Mouse (Mus musculus) CD4-positive, CD25-positive, alpha-beta regulatory T cell, adult 2 months (primary cell): ENCODE data around the gene Gid4.
"Not testable (repeated sequence)": the region's sequence is repeated elsewhere in the genome, so short reads cannot be mapped to it uniquely, and the experiment has no call there.

Experiments used
- DNase-seq: peaks from one replicate; pipeline ENCODE4 v3.0.0-alpha.2; 2012; ENCODE audit warnings: low read depth, low spot score

Gene Gid4

DNA sequence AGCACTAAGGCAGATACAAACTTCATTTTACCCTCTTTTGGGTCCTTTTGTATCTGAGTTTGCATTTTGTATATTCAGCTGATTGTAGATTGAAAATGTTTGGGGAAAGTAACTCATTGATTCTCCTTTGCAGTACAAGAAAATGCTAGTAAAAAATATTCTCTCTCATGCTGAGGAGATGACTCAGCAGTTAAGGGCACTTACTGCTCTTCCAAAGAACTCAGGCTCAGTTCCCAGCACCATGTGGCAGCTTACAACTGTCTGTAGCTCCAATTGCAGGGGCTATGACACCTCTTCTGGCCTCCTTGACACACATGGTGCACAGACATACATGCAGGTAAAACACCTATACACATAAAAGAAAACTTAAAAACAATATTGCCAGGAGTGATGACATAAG is 16.6 kb downstream of the Gid4 start:
- no peak for DNase-seq

DNA sequence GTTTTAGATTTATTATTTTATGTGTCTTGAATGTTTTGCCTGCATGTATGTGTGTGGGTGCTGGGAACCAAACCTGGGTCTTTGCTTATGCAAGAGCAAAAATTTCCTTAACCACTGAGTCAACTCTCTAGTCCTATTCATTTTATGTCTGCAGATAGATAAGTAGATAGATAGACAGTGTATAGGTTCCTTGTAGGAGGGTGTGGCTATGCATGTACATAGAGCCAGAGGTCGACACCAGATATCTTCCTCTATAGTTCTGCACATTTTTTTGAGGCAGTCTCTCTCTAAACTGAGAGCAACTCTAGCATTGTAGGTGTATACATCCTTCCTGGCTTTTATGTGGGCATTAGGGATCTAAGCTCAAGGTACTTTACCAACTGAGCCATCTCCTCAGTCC is 18.2 kb downstream of the Gid4 start:
- DNase-seq, result no peak

DNA sequence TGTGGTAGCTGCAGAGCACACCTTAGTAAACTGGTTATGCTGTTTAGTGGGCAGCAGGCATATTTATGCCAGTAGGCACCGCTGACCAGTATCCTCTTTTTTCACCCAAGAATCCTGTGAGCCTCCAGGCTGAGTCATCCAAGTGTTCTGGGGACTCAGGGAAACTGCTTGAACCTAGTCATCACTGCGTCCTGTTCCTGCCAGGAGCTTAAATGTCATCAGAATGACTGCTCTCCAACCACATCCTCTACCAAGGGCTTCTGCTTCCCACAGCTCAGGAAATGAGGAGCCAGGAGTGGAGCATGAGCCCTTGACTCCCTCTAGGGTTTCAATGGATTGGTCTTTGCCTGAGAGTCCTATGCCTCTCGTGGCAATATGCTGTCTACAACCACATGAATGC is 19.7 kb downstream of the Gid4 start:
- no peak for DNase-seq

DNA sequence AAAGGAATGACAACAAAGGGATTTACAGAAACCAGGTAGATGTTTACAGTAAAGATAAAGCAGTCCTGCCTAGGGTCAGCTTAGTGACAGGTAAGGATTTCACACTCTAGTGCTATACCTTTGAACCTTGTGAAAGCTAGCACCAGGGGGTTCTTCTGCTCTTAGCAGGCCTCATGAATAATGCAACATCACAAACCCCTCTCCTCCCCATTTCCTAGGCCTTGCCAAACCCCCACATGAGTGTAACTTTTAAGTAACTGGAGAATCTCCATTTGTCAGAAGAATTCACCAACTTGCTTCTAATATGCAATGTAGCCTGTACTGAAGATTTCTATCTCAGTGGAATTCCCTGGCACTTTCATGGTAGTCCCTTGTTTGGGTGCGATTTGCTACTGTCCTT is 22.7 kb downstream of the Gid4 start:
- DNase-seq, result not testable (repeated sequence)

DNA sequence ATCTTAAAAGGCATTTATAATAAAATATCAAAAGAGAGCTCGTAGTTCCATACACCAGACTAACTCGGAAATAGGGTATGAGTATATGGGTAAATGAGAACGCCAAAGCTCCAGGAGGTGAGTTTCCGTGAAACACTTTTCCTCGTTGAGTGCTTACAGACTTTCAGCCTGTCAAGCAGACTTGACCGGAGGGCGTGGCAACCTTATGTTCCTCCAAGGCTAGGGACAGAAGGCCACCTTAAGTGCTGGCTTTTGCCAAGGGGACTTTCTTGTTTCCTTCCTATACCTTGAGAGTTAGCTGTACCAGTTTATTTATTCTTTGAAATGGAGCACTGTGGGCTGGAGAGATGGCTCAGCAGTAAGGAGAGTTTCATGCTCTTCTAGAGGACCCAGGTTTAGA is 23.2 kb downstream of the Gid4 start:
- no peak for DNase-seq

DNA sequence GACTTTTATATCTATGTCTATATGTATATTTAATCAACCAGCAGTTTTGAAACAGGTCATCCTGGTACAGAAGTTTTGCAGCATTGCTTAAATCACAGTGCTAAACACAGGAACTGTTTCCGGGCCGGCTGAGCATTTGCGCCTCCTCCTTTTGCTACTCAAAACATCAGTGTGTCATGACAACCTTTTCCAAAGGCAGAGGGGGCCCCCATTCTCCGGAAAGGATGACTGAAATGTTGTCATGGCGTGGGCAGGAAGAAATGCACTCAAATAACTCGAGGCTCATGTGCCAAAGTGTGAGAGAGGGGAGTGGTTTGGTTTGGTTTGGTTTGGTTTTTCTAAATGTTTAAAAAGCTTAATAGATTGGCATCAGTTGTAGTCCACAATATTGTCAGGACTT is 26.0 kb downstream of the Gid4 start:
- no peak for DNase-seq

DNA sequence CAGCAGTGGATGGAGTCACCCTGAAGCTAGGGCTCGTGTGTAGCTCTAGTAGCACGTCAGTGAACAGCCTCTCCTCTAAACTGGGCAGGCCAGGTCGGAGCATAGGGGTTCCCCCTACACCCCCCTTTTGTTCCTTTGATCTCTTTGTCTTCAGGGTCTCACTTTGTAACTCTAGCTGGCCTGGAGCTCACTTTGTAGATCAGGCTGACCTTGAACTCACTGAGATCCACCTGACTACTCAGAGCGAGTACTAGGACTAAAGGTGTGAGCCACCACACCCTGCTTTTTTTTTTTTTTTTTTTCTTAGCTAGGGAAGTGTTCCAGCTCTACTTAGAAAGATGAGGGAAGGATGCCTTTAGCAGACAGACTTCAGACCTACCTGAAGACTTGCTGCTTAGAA is 27.1 kb downstream of the Gid4 start:
- DNase-seq, result no peak

DNA sequence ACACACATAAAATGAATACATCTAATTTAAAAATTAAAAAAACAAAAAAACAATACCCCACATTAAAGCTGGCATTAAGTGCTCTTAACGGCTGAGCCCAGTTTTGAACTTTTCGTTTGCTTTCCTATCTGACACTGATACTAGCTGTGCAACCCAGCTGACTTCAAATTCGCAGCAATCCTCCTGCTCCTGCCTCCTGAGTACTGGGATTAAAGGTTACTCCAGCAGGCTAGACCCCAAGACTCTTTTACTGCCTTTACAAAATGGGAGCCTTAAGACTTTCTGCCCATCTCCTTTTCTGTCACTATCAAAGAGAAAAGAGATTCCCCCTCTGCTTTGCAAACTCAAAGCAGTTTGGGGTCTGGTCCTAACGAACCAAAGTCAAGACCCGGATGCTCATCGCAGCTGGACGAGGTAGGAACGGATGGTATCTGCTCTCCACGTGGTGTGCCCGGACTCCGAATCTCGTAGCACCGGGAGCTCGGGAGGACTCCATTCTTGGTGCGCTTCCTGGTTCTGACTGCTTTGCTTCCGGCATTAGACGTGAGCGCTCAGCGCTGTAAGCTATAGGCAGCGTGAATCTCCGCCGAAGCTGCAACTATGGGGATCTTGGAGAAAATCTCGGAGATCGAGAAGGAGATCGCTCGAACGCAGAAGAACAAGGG is 37.3 kb downstream of the Gid4 start, which contains the start of gene Drg2:
Gene Drg2, plus strand, starts transcription at position 512 of the 665 bp plus-strand sequence.
- peak; percentile 93 for DNase-seq

DNA sequence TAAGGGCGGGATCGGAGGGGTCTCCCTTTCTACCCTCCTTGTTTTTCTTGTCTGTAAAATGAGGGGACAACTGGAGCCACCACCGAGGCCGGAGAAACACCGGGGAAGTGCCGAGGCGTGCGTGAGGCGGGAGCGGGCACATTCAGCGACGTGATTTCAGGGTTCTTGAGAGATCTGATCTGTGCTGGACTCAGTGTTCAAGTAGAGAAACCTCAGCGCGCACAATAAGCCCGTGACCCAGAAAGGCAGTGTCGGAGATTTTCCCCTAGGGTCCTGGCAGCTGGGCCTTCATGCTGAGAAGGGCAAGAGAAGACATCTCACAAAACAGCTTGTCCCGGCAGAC is 37.8 kb downstream of the Gid4 start:
- no peak for DNase-seq

DNA sequence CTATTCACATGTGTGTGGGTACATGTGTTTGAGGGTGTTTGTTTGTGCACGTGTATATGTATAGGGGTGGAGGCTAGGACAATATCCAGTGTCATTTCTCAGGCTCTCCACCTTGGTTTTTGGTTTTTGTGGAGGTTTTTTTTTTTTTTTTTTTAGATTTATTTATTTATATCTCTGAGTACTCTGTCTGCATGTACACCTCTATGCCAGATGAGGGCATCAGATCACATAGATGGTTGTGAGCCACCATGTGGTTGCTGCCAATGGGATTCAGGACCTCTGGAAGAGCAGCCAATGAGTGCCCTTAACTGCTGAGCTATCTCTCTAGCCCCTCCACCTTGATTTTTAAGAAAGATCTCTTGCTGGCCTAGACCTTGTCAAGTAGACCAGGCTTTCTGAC is 41.0 kb downstream of the Gid4 start:
- no peak for DNase-seq

DNA sequence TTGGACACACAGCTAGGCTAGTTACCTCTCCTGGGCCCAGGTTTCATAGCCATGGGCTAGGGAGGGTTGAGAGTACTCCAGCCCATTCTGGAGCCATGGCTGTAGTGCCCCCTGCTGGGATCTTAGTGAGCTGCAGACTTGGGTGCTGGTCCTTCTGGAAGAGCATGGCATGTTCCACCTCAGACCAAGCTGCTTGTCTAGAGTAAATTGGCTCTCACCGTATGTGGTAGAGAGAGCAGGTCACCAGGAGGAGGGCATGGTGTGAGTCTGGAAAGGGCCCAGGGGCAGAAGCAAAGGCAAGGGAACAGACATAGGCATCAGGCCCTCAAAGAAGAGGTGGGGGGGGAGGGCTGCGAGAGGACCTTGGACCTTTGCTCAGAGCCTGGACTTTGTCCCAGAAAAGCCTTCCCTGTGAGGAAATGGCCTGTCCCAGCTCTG is 49.0 kb downstream of the Gid4 start:
- peak; percentile 61 for DNase-seq

DNA sequence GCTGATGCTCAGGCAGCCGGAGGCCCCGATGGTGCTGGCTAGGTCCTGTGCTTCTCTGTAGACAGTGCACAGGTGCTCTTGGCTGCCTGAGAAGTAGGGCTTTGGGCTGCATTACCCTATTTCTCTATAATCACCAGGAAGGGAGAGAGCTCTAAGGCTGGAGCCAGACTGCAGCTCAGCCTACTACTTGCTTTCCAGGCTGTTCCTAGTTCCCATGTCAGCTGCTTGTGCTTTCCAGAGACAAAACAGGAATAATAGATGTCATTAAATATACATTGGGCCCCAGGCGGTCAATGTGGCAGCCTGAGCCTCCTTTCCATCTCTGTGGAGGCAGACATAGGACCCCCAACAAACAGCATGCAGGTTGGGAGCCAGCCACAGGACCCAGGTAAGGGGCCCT is 52.1 kb downstream of the Gid4 start, which contains the start of gene Myo15:
Gene Myo15, plus strand, starts transcription at position 301 of the 400 bp plus-strand sequence.
- no peak for DNase-seq

DNA sequence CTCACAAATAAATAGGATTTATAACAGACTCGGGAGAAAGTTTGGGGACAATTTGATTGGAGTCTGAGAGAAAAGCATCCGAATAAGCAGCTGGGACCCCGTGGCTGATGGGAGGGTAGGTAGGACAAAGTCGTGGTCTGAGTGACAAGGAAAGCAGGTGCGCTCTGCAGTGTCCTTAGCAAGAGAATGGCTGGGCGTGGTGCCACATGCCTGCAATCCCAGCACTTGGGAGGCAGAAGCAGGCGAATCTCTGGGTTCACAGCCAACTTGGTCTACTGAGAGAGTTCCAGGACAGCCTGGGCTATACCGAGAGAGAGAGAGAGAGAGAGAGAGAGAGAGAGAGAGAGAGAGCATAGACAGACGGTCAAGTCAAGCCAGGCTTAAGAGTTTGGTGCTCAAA is 53.8 kb downstream of the Gid4 start:
- DNase-seq, result no peak

DNA sequence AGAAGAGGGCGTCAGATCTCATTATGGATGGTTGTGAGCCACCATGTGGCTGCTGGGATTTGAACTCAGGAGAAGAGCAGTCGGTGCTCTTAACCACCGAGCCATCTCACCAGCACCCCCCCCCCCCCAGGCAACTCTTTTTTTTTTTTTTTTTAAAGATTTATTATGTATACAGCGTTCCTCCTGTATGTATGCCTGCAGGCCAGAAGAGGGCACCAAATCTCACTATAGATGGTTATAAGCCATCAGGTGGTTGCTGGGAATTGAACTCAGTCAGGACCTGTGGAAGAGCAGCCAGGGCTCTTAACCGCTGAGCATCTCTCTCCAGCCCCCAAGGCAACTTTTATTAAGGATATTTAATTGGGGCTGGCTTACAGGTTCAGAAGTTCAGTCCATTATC is 57.6 kb downstream of the Gid4 start:
- no peak for DNase-seq

DNA sequence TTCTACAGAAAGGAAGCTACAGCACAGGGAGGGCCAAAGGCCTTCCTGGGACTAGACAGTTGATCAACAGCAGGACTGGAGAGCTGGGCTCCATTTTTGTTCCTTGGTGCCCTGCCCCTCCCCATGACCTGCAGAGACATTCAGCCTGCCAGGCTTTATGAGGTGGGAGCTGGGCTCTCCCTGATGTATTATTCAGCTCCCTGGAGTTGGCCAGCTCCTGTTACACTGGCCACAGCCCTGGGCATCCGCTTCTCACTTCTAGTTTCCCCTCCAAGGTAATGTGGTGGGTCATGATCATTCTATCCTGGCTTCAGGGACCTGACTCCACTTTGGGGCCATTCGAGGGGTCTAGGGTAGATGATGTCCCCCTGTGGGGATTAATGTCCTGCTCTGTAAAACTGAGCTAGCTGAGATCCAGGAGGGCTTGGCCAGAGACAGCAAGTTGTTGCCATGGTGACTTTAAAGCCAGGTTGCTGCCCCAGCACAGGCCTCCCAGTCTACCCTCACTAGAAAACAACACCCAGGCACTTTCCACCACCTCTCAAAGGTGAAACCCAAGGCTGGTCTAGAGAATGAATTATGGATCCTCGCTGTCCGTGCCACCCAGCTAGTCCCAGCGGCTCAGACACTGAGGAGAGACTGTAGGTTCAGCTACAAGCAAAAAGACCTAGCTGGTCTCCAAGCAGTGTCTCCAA is 58.9 kb downstream of the Gid4 start:
- DNase-seq, result no peak

DNA sequence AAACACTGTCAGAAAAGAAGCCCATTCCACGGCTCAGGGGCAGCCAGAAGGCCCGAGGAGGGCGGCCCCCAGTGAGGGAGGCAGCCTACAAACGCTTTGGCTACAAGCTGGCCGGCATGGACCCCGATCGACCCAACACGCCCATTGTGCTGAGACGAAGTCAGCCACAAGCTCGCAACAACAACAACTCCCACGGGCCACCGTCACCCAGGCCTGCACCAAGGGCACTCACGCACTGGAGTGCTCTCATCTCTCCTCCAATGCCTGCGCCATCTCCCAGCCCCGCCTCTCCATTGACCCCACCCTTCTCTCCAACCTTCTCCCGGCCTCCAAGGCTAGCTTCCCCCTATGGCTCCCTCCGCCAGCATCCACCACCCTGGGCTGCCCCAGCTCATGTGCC is 61.2 kb downstream of the Gid4 start:
- DNase-seq, result no peak

DNA sequence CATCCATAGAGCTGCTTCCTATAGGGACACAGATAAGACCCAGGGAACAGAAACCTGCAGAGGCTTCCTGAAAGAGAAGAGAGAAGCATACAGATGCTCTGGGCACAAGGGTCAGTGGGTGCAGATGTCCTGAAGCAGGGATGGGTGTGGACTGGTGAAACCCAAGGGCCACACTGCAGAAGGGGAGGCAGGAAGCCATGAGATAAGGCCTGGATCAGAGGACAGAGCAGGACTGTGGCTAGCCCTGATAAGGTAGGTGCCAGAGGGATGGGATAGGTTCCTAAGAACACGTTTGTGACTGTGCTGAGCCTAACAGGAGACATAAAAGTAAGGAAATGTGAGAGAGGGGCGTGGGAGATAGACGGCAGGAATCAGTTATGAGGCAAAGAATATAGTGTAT is 69.3 kb downstream of the Gid4 start:
- no peak for DNase-seq

DNA sequence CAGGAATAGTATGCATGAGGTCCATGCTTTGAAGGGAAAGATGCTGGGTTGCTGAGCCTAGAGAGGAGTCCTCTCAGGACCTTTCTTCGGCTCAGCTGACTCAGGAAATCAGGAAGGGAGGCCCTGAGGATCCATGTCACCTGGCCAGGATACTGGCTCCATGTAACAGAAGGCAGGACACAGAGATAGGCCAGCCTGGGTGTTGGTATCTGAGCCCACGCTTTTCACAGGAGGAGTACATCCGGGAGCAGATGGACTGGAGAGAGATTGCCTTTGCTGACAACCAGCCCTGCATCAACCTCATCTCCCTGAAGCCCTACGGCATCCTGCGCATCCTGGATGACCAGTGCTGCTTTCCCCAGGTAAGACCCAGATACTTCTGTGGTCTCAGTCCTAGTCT is 75.8 kb downstream of the Gid4 start:
- no peak for DNase-seq

DNA sequence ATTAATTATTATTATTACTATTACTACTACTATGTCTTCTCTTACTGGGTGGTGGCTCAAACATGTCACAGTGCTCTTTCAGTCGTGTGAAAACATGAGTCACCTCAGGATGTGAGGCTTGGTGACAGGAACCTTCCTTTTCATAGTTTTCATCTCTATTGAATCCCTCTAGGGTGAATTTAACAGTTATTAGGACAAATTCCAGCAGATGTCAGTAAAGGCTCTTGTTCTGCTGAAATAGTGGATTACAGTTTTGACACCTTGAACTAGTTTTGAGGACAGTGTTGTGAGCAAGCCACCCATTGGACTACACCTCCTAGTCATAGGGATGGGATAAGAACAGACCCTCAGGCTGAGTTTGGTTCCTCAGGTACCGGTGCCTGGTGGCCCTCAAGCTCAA is 78.7 kb downstream of the Gid4 start:
- no peak for DNase-seq
